Mouse (Mus musculus) urinary bladder, adult 18-20 months (tissue): Measurements from ENCODE around the gene Ska3.

ENCODE experiments used
- DNase-seq, 2 experiments: peaks; one replicate each; pipeline ENCODE4 v3.0.0; 2022; ENCODE audit warnings: low spot score in 2 of 2, mixed read lengths in 2 of 2

Gene Ska3

GRCm38 (mm10) chr14:57797551-57797950 lies 28.4 kb downstream of the Ska3 start:
- no peak for DNase-seq

- no peak for DNase-seq
Observed at GRCm38 (mm10) chr14:57791171-57791570, 34.8 kb downstream of the Ska3 start.

DNA sequence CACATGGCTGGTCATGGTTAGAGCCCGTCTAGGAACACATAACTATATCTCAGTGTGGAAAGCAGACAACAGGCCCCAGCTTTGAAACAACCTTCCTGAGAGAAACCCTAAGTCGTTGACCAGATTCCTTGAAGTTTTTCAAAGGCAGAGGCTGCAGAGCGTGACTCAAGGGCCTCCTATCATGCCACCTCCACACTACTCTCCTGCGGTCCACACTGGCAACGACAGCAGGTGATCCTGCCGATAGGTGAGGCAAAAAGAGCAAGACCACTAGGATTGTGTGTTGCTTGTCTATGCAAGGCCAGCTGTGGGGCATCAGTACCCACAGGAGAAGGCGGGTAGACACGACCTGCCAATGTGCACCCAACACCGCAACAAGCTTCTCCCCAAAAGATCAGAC lies 36.2 kb downstream of the Ska3 start:
- DNase-seq = no peak

DNA sequence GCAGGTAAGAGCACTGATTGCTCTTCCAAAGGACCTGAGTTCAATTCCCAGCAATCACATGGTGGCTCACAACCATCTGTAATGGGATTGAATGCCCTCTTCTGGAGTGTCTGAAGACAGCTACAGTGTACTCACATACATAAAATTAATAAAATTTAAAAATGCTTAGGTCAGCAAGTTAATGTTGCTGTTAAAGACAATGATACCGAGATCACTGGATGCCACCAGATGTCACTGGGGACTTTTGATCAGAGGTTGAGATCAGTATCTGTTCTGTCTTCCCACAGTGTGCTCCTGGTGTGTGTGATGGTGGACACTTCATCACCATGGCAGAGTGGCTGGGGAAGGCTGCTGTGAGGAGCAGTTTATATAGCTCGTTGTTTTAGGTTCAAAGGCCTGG lies 36.7 kb downstream of the Ska3 start:
- DNase-seq = no peak

GRCm38 (mm10) chr14:57787406-57787805 lies 38.6 kb downstream of the Ska3 start:
- no peak for DNase-seq

DNA sequence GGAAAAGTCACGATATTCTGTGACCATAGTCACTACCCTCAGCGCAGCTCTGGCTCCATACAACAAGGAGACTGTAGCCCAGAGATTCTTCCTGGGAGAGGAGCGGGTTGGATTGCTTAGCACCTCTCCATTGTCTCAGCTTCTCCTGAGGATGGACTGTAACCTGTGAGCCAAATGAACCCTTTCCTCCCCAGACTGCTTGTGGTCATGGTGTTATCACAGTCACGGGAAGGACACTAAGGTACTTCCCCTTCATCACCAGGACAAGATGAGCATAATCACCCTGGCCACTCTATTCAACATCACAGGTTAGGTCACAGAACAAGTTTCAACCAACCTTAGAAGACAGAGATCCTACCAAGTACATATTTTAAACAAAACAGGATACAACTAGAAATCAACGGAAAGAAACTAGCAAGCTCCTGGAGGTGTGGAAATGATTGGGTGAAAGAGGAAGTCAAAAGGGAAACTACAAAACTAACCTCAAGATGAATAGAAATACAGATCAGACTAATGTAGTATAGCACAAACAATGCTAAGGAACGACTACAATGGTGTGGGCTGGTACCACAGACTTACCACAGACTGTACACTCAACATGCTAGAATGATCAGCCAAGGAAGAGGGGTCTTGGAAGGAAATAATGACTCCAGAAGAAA lies 53.7 kb downstream of the Ska3 start:
- DNase-seq = no peak

- no peak for DNase-seq
Observed at GRCm38 (mm10) chr14:57769102-57769501, 56.9 kb downstream of the Ska3 start.

GRCm38 (mm10) chr14:57760447-57761412 lies 65.3 kb downstream of the Ska3 start:
- DNase-seq = no peak

DNA sequence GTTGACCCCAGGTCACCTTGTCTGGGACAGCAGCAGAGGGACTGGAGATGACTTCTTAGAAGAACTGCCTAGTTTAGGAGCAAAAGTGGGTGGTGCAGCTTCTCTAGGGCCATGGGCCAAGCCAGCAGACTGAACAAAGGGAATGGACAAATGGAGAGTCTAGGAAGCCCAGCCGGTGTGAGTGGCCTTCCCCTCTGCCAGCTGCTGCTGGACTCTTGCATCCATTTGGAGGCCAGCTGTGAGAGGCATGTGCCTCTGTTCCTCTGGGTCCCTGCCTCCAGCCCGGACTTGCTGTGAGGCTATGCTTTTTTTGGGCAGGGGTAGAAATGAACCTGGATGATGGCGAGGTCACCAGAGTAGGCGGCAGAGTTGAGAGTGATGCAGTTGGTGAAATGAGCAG lies 67.7 kb downstream of the Ska3 start, which contains the start of gene Lats2:
Gene Lats2, minus strand, starts transcription at position 152 of the 400 bp plus-strand sequence.
- no peak for DNase-seq
